Mouse (Mus musculus): ENCODE measurements around the gene Tbc1d30.

GRCm38 (mm10) chr10:121238551-121238950 is 112.5 kb downstream of the Tbc1d30 start:
- TF ChIP-seq CTCF (IDR thresholded peaks at IDR 0.05; ENCODE audit: extremely low read depth, insufficient read depth, insufficient read length, insufficient replicate concordance) = no peak
- no peak for TF ChIP-seq POLR2A (IDR thresholded peaks at IDR 0.05; ENCODE audit: low read depth, low read length)
